Mouse (Mus musculus) megakaryocyte, embryonic 14.5 days (primary cell): ENCODE measurements around the gene Epb41l2.

Experiments used
- FLI1 ChIP-seq: IDR thresholded peaks from 2 replicates; pipeline ENCODE4 v1.6.1; 2012; ENCODE audit warnings: low read length, inconsistent platforms, mixed read lengths
- GATA1 ChIP-seq: IDR thresholded peaks from 3 replicates; pipeline ENCODE4 v1.6.1; 2012; ENCODE audit warnings: mixed read lengths, low read length, inconsistent platforms, borderline replicate concordance

- no peak for TF ChIP-seq FLI1
- TF ChIP-seq GATA1: no peak
These were observed 177.0 kb downstream of the Epb41l2 start for GRCm38 (mm10) chr10:25536621-25537020.
